Mouse (Mus musculus) E14TG2a.4 (cell line): Measurements from ENCODE around the gene Plpp1.

Experiments
- CTCF ChIP-seq: conservative IDR thresholded peaks from 2 replicates; pipeline ENCODE4 v1.5.1; 2014; ENCODE audit warnings: low read length
- NANOG ChIP-seq: IDR thresholded peaks from 2 replicates; pipeline ENCODE4 v1.6.1; 2014; ENCODE audit warnings: borderline replicate concordance, low read length, mixed read lengths

DNA sequence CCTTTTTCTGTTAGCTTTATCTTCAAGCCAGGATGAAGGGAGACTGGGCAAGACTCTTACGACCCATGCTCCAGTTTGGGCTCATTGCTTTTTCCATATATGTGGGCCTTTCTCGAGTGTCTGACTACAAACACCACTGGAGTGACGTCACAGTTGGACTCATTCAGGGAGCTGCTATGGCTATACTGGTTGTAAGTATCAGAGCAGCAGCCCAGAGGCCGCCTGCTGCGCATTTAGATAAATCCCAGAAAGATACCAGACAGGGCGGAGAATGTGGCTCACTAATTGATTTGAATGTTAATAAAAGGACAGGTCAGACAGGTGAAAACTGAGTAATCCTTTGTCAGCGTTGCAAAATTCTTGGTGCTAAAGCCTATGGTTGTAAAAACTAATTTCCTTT, 66.2 kb downstream of the Plpp1 start:
- TF ChIP-seq CTCF (no peak), NANOG (no peak)
